Mouse (Mus musculus) spleen, postnatal 4 days (tissue): ENCODE measurements at regions not wholly inside any gene's neighbourhood (a gene's known extent, or its start where the extent isn't known, plus 50 kb on each side); places are given as distances from the start of the nearest gene placed in this dataset.
"Not testable (repeated sequence)": the region's sequence is repeated elsewhere in the genome, so short reads cannot be mapped to it uniquely, and the experiment has no call there.

Experiments used
- DNase-seq, 2 experiments: peaks; one replicate each; pipeline ENCODE4 v3.0.0; 2022; ENCODE audit warnings: low spot score in 2 of 2

GRCm38 (mm10) chr6:95058017-95058416, 59.0 kb upstream of the Kbtbd8 start:
- DNase-seq = no peak

GRCm38 (mm10) chr6:95056222-95056621, 60.8 kb upstream of the Kbtbd8 start:
- no peak for DNase-seq

GRCm38 (mm10) chr6:95053717-95054382, 63.2 kb upstream of the Kbtbd8 start:
- DNase-seq = no peak

GRCm38 (mm10) chr6:95041351-95041750, 75.7 kb upstream of the Kbtbd8 start:
- not testable (repeated sequence) for DNase-seq

- DNase-seq = no peak
These were observed 92.8 kb upstream of the Kbtbd8 start for GRCm38 (mm10) chr6:95024239-95024638.

GRCm38 (mm10) chr6:95021724-95022123, 95.3 kb upstream of the Kbtbd8 start:
- DNase-seq = no peak

- no peak for DNase-seq
These were observed 99.1 kb upstream of the Kbtbd8 start for GRCm38 (mm10) chr6:95017911-95018310.

GRCm38 (mm10) chr6:95017484-95017883, 99.6 kb upstream of the Kbtbd8 start:
- DNase-seq = no peak

- no peak for DNase-seq
These were observed 103.9 kb upstream of the Kbtbd8 start for GRCm38 (mm10) chr6:95013096-95013495.

- no peak for DNase-seq
These were observed 110.6 kb upstream of the Kbtbd8 start for GRCm38 (mm10) chr6:95006485-95006884.

GRCm38 (mm10) chr6:95003716-95004115, 113.3 kb upstream of the Kbtbd8 start:
- DNase-seq = no peak

GRCm38 (mm10) chr6:94999562-94999961, 117.5 kb upstream of the Kbtbd8 start:
- no peak for DNase-seq

GRCm38 (mm10) chr6:94999002-94999401, 118.0 kb upstream of the Kbtbd8 start:
- DNase-seq = no peak

- no peak for DNase-seq
These were observed 118.7 kb upstream of the Kbtbd8 start for GRCm38 (mm10) chr6:94998371-94998770.

- DNase-seq = no peak
These were observed 122.7 kb upstream of the Kbtbd8 start for GRCm38 (mm10) chr6:94994376-94994775.

- no peak for DNase-seq
These were observed 129.6 kb upstream of the Kbtbd8 start for GRCm38 (mm10) chr6:94987427-94987826.

- no peak for DNase-seq
These were observed 130.7 kb upstream of the Kbtbd8 start for GRCm38 (mm10) chr6:94986346-94986745.

- DNase-seq = no peak
These were observed 132.6 kb upstream of the Kbtbd8 start for GRCm38 (mm10) chr6:94984411-94984895.

- no peak for DNase-seq
These were observed 148.4 kb upstream of the Kbtbd8 start for GRCm38 (mm10) chr6:94968683-94969082.

GRCm38 (mm10) chr6:94966962-94967361, 150.1 kb upstream of the Kbtbd8 start:
- no peak for DNase-seq

GRCm38 (mm10) chr6:94963204-94963603, 153.8 kb upstream of the Kbtbd8 start:
- no peak for DNase-seq

GRCm38 (mm10) chr6:94962411-94963087, 154.5 kb upstream of the Kbtbd8 start:
- no peak for DNase-seq

- DNase-seq = no peak
These were observed 155.2 kb upstream of the Kbtbd8 start for GRCm38 (mm10) chr6:94961821-94962220.
